Mouse (Mus musculus) heart, embryonic 15.5 days (tissue): Measurements from ENCODE around the gene Fhad1. TPM values are rescaled to one million over a fixed set of nuclear protein-coding genes. Genes with fewer than 3 reads are reported as not detected.
A peak's percentile ranks its signal among the peaks of the same experiment; 100 is the strongest.

Source experiments
- ATAC-seq: fragments of 200-750 bp; cut with Nextera tagmentation; replicated peaks from 2 replicates; pipeline ENCODE4 v1.8.0; 2017; ENCODE audit warnings: low read depth, moderate TSS enrichment; ENCODE audit not compliant: insufficient number of reproducible peaks, insufficient read depth, low FRiP score
- H3K27ac ChIP-seq: fragments of 300-500 bp; sonication (generic); 2 replicates; pipeline ENCODE4 v1.5.1; 2015; ENCODE audit warnings: mild to moderate bottlenecking, inconsistent platforms
- H3K27me3 ChIP-seq: fragments of 300-500 bp; sonication (generic); 2 replicates; pipeline ENCODE4 v1.6.1; 2015; ENCODE audit warnings: inconsistent platforms
- H3K36me3 ChIP-seq: fragments of 300-500 bp; sonication (generic); 2 replicates; pipeline ENCODE4 v1.6.1; 2015; ENCODE audit warnings: mild to moderate bottlenecking, inconsistent platforms
- H3K4me1 ChIP-seq: fragments of 300-500 bp; sonication (generic); replicated peaks from 2 replicates; pipeline ENCODE4 v1.6.1; 2015; ENCODE audit warnings: inconsistent platforms
- H3K4me2 ChIP-seq: fragments of 300-500 bp; sonication (generic); 2 replicates; pipeline ENCODE4 v1.6.1; 2015; ENCODE audit warnings: inconsistent platforms, mild to moderate bottlenecking, moderate library complexity
- H3K4me3 ChIP-seq: fragments of 300-500 bp; sonication (generic); 2 replicates; pipeline ENCODE4 v1.5.1; 2015; ENCODE audit warnings: mild to moderate bottlenecking, inconsistent platforms
- H3K9ac ChIP-seq: fragments of 300-500 bp; sonication (generic); 2 replicates; pipeline ENCODE4 v1.6.1; 2015; ENCODE audit warnings: mild to moderate bottlenecking, inconsistent platforms
- H3K9me3 ChIP-seq: fragments of 300-500 bp; sonication (generic); replicated peaks from 2 replicates; pipeline ENCODE4 v1.6.1; 2016; ENCODE audit warnings: inconsistent platforms
- WGBS: fragments of 180-500 bp; shearing (Covaris S2); methylation state at CpG from one replicate; pipeline ENCODE4 v1.1.7; 2015; ENCODE audit warnings: mixed read lengths; 5-methylcytosine and 5-hydroxymethylcytosine counted together
- polyA plus RNA-seq: library from polyadenylated mRNA; unstranded; fragments of >200 nt; fragmentation: Nextera tagmentation; extraction: Ambion mirVana; gene quantifications from 2 replicates; pipeline ENCODE4 v1.2.1, GENCODE M21; 2015

Fhad1 gene
- polyA plus RNA-seq, 1 experiment from 2014 or later: 2.7 TPM

- ATAC-seq: no peak
- Histone ChIP-seq H3K4me1 (peaks cover 43% of the 10 kb centered on the region), H3K36me3 (no peaks in the 10 kb centered on the region), H3K4me2 (no peak overlapping the region), H3K9me3 (no peaks in the 10 kb centered on the region), H3K27me3 (no peaks in the 10 kb centered on the region), H3K4me3 (no peak overlapping the region), H3K9ac (no peak overlapping the region), H3K27ac (0 out of 2 replicates have a peak overlapping the region, but pooled peaks have one; percentile 4)
- WGBS: 28% methylated on average over 4 of the region's 4 CpGs
Measured at GRCm38 (mm10) chr4:141879074-141879473, 135.8 kb downstream of the Fhad1 start.

- WGBS: 47% methylated on average over 7 of the region's 7 CpGs
- Histone ChIP-seq H3K4me1 (peaks cover 46% of the 10 kb centered on the region), H3K36me3 (no peaks in the 10 kb centered on the region), H3K9ac (no peak overlapping the region), H3K27ac (0 out of 2 replicates have a peak overlapping the region, but pooled peaks have one; percentile 4), H3K27me3 (no peaks in the 10 kb centered on the region), H3K4me2 (no peak overlapping the region), H3K9me3 (no peaks in the 10 kb centered on the region), H3K4me3 (no peak overlapping the region)
- no peak for ATAC-seq
Measured at GRCm38 (mm10) chr4:141878621-141879020, 136.3 kb downstream of the Fhad1 start.

- peak overlapping the region; percentile 98 for H3K4me2 ChIP-seq
- H3K4me1 ChIP-seq: peaks cover 55% of the 10 kb centered on the region
- H3K9me3 ChIP-seq: no peaks in the 10 kb centered on the region
- H3K27ac ChIP-seq: no peak overlapping the region
- H3K36me3 ChIP-seq: no peaks in the 10 kb centered on the region
- no peaks in the 10 kb centered on the region for H3K27me3 ChIP-seq
- WGBS: 12% methylated on average over 8 of the region's 8 CpGs
- peak overlapping the region; percentile 89 for H3K4me3 ChIP-seq
- no peak for ATAC-seq
- 0 out of 2 replicates have a peak overlapping the region, but pooled peaks have one; percentile 93 for H3K9ac ChIP-seq
Measured at GRCm38 (mm10) chr4:141875481-141876108, 139.3 kb downstream of the Fhad1 start.

GRCm38 (mm10) chr4:141874601-141875460 is 140.1 kb downstream of the Fhad1 start, which contains the start of gene Efhd2:
TSS of gene Efhd2 (minus strand) at chr4:141874920.
- Histone ChIP-seq H3K4me3 (peak within 1 kb of the TSS; percentile 89), H3K4me1 (peaks cover 62% of the 10 kb centered on the region), H3K4me2 (peak within 1 kb of the TSS; percentile 98), H3K27ac (peak within 1 kb of the TSS; percentile 71), H3K27me3 (no peaks in the 10 kb centered on the region), H3K9me3 (no peaks in the 10 kb centered on the region), H3K36me3 (no peaks in the 10 kb centered on the region), H3K9ac (peak within 1 kb of the TSS; percentile 93)
- 1% methylated on average over 73 of the region's 73 CpGs for WGBS
- peak; percentile 86 for ATAC-seq

GRCm38 (mm10) chr4:141874111-141874600 is 140.7 kb downstream of the Fhad1 start:
- ATAC-seq: 0 out of 2 replicates have a peak, but pooled peaks have one; percentile 4

GRCm38 (mm10) chr4:141872977-141873376 is 141.9 kb downstream of the Fhad1 start:
- H3K36me3 ChIP-seq: no peaks in the 10 kb centered on the region
- H3K9me3 ChIP-seq: no peaks in the 10 kb centered on the region
- WGBS: 54% methylated on average over 9 of the region's 9 CpGs
- H3K27ac ChIP-seq: no peak overlapping the region
- H3K4me3 ChIP-seq: peak overlapping the region; percentile 89
- H3K27me3 ChIP-seq: no peaks in the 10 kb centered on the region
- peaks cover 65% of the 10 kb centered on the region for H3K4me1 ChIP-seq
- H3K4me2 ChIP-seq: peak overlapping the region; percentile 98
- no peak for ATAC-seq
- peak overlapping the region; percentile 93; the same call in 1 of the 2 replicates for H3K9ac ChIP-seq

More at GRCm38 (mm10) chr4:141874111-141874600, 140.7 kb downstream of the Fhad1 start:
- no peaks in the 10 kb centered on the region for H3K36me3 ChIP-seq
- peaks cover 63% of the 10 kb centered on the region for H3K4me1 ChIP-seq
- peak overlapping the region; percentile 93 for H3K9ac ChIP-seq
- no peaks in the 10 kb centered on the region for H3K9me3 ChIP-seq
- H3K4me2 ChIP-seq: peak overlapping the region; percentile 98
- H3K4me3 ChIP-seq: peak overlapping the region; percentile 89
- no peaks in the 10 kb centered on the region for H3K27me3 ChIP-seq
- peak overlapping the region; percentile 71 for H3K27ac ChIP-seq
- under 1% methylated on average over 19 of the region's 19 CpGs for WGBS

GRCm38 (mm10) chr4:141871909-141872308 is 143.0 kb downstream of the Fhad1 start:
- H3K4me1 ChIP-seq: peaks cover 76% of the 10 kb centered on the region
- no peak for ATAC-seq
- H3K36me3 ChIP-seq: no peaks in the 10 kb centered on the region
- H3K9me3 ChIP-seq: no peaks in the 10 kb centered on the region
- H3K4me2 ChIP-seq: peak overlapping the region; percentile 98
- H3K27ac ChIP-seq: peak overlapping the region; percentile 68
- H3K27me3 ChIP-seq: no peaks in the 10 kb centered on the region
- peak overlapping the region; percentile 89 for H3K4me3 ChIP-seq
- H3K9ac ChIP-seq: peak overlapping the region; percentile 93
- 39% methylated on average over 9 of the region's 9 CpGs for WGBS

GRCm38 (mm10) chr4:141871333-141871725 is 143.6 kb downstream of the Fhad1 start:
- WGBS: 89% methylated on average over 3 of the region's 3 CpGs
- Histone ChIP-seq H3K9ac (no peak overlapping the region), H3K4me1 (peaks cover 82% of the 10 kb centered on the region)

GRCm38 (mm10) chr4:141870666-141871332 is 144.1 kb downstream of the Fhad1 start:
- 67% methylated on average over 11 of the region's 11 CpGs for WGBS

More at GRCm38 (mm10) chr4:141871333-141871725, 143.6 kb downstream of the Fhad1 start:
- H3K27me3 ChIP-seq: no peaks in the 10 kb centered on the region
- H3K36me3 ChIP-seq: no peaks in the 10 kb centered on the region
- ATAC-seq: no peak
- no peak overlapping the region for H3K4me3 ChIP-seq
- H3K4me2 ChIP-seq: peak overlapping the region; percentile 98
- no peak overlapping the region for H3K27ac ChIP-seq
- no peaks in the 10 kb centered on the region for H3K9me3 ChIP-seq

GRCm38 (mm10) chr4:141869436-141870215 is 145.3 kb downstream of the Fhad1 start:
- no peak overlapping the region for H3K4me2 ChIP-seq
- H3K9me3 ChIP-seq: no peaks in the 10 kb centered on the region
- no peak overlapping the region for H3K4me3 ChIP-seq
- peak overlapping the region; percentile 39; the same call in 1 of the 2 replicates for H3K27ac ChIP-seq
- no peaks in the 10 kb centered on the region for H3K27me3 ChIP-seq
- H3K4me1 ChIP-seq: peaks cover 83% of the 10 kb centered on the region
- no peaks in the 10 kb centered on the region for H3K36me3 ChIP-seq
- WGBS: 57% methylated on average over 5 of the region's 5 CpGs
- no peak for ATAC-seq
- no peak overlapping the region for H3K9ac ChIP-seq

More at GRCm38 (mm10) chr4:141870666-141871332, 144.1 kb downstream of the Fhad1 start:
- Histone ChIP-seq H3K9me3 (no peaks in the 10 kb centered on the region), H3K4me1 (peaks cover 85% of the 10 kb centered on the region), H3K36me3 (no peaks in the 10 kb centered on the region), H3K9ac (no peak overlapping the region), H3K4me3 (no peak overlapping the region), H3K27ac (no peak overlapping the region), H3K27me3 (no peaks in the 10 kb centered on the region), H3K4me2 (no peak overlapping the region)
- ATAC-seq: no peak
